Mouse (Mus musculus): Measurements from ENCODE around the gene Lrrc8b.

Gene Lrrc8b

GRCm38 (mm10) chr5:105484247-105484646, 68.7 kb downstream of the Lrrc8b start:
- DNase-seq: no peak

GRCm38 (mm10) chr5:105484891-105485290, 69.3 kb downstream of the Lrrc8b start:
- no peak for DNase-seq

- no peak for DNase-seq
These were observed 74.6 kb downstream of the Lrrc8b start for GRCm38 (mm10) chr5:105490211-105490610.

- peak in 1 of 2 experiments; percentile 40 for DNase-seq
These were observed 75.8 kb downstream of the Lrrc8b start for GRCm38 (mm10) chr5:105491389-105491788.

- peak; percentile 25 to 59 for DNase-seq
These were observed 77.0 kb downstream of the Lrrc8b start for GRCm38 (mm10) chr5:105492367-105493246.

- DNase-seq: no peak
These were observed 77.8 kb downstream of the Lrrc8b start for GRCm38 (mm10) chr5:105493377-105493776.

GRCm38 (mm10) chr5:105494246-105494917, 78.8 kb downstream of the Lrrc8b start:
- DNase-seq: no peak

GRCm38 (mm10) chr5:105494918-105495901, 79.6 kb downstream of the Lrrc8b start:
- DNase-seq: peak; percentile 81 to 89

GRCm38 (mm10) chr5:105496133-105496532, 80.6 kb downstream of the Lrrc8b start:
- DNase-seq: no peak

GRCm38 (mm10) chr5:105496586-105496985, 81.0 kb downstream of the Lrrc8b start:
- no peak for DNase-seq

- no peak for DNase-seq
These were observed 82.9 kb downstream of the Lrrc8b start for GRCm38 (mm10) chr5:105498429-105499000.

- no peak for DNase-seq
These were observed 83.8 kb downstream of the Lrrc8b start for GRCm38 (mm10) chr5:105499396-105499795.

GRCm38 (mm10) chr5:105500132-105501121, 84.9 kb downstream of the Lrrc8b start:
- peak in 1 of 2 experiments; percentile 25 for DNase-seq

- DNase-seq: no peak
These were observed 85.6 kb downstream of the Lrrc8b start for GRCm38 (mm10) chr5:105501136-105501535.

- DNase-seq: no peak
These were observed 93.2 kb downstream of the Lrrc8b start for GRCm38 (mm10) chr5:105508813-105509212.

GRCm38 (mm10) chr5:105512297-105512696, 96.7 kb downstream of the Lrrc8b start:
- no peak for DNase-seq

- DNase-seq: no peak
These were observed 100.0 kb downstream of the Lrrc8b start for GRCm38 (mm10) chr5:105515532-105515931.

GRCm38 (mm10) chr5:105516290-105516689, 100.7 kb downstream of the Lrrc8b start:
- no peak for DNase-seq

- no peak for DNase-seq
These were observed 102.5 kb downstream of the Lrrc8b start for GRCm38 (mm10) chr5:105517992-105518625.

- DNase-seq: no peak
These were observed 103.1 kb downstream of the Lrrc8b start for GRCm38 (mm10) chr5:105518626-105519095.
